Mouse (Mus musculus): ENCODE data around the gene Lrrc37a. TPM values are rescaled to one million over a fixed set of nuclear protein-coding genes. Genes with fewer than 3 reads are reported as not detected.
"Not testable (repeated sequence)": the region's sequence is repeated elsewhere in the genome, so short reads cannot be mapped to it uniquely, and the experiment has no call there.

Lrrc37a gene
- not detected in 2 replicates for polyA plus RNA-seq (2016; fragmentation: Nextera tagmentation; extraction: Ambion mirVana)

DNA sequence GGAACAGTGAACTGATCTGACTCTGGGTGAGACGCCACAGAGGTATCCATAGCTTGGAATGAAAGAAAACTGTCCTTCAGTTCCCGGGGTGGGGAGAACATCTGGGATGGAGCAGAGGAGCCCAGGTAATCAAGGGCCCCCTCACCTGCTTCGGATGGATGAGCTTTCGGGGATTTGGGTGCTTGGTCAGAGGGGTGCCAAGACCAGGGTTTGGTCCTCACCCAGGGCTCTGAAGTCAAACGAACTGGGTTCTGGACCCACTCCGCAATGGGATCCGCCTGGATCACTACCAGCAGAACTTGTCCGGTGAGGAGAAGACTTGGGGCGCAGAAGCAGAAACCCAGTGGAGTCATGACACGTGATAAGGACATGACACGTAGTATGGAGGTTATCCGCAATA is at the start of gene Lrrc37a:
Gene Lrrc37a (minus strand): TSS at position 101 of the 400 bp plus-strand sequence.
- no peaks in the 10 kb centered on the region for H3K4me1 ChIP-seq
- no peaks in the 10 kb centered on the region for H3K27me3 ChIP-seq
- no peak within 1 kb of the TSS for H3K4me3 ChIP-seq
- H3K4me2 ChIP-seq (replicated peaks) = no peak within 1 kb of the TSS
- 87% methylated on average over 12 of the region's 12 CpGs for WGBS
- no peak within 1 kb of the TSS for H3K9ac ChIP-seq (replicated peaks)
- no peaks in the 10 kb centered on the region for H3K9me3 ChIP-seq
- H3K36me3 ChIP-seq = no peaks in the 10 kb centered on the region
- H3K27ac ChIP-seq (replicated peaks) = no peak within 1 kb of the TSS
- no peak for ATAC-seq (ENCODE audit: low FRiP score, low read depth)

DNA sequence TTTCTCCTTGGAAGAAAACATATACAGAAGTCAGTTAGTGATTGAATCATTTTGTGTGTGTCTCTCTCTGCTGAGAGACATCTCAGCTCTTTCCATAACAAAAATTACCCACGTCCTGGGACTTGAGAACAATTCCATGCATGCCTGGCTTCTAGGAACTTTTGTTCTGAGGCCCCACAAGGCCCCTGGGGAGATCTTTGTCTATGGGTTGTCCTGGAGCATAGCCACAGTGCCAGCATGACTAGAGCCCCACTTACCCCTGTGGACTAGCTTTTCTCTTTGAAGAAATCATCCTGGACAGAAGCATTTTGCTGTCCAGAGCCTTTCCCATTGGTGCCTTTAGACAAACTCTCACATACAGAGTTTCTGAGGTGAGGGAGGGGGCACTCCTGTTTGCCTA is 30.6 kb upstream of the Lrrc37a start:
- H3K27ac ChIP-seq (replicated peaks); H3K9ac ChIP-seq (replicated peaks); H3K27me3 ChIP-seq; H3K36me3 ChIP-seq; H3K4me1 ChIP-seq; H3K4me3 ChIP-seq; H3K9me3 ChIP-seq; H3K4me2 ChIP-seq (replicated peaks); ATAC-seq (ENCODE audit: low FRiP score, low read depth): not testable (repeated sequence)
- WGBS = 34% methylated on average over 1 of the region's 1 CpGs

DNA sequence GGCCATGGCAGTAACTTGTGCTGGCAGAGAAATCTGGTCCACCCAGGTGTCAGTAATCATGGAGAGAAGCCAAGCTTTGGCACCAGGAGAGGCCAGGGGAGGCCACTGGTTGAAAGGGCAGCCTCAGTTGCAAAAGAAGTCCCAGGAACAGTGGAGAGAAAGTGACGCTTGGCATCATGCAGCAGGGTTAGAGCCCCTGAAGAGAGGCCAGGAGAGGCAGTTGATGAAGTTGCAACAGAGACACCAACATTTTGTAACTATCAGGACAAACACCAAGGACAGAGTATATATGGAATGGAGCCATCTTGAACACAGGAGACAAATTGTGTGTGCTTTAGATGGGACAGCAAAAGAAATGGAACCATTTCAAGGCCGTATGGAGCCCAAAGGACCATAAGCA is 7.7 kb upstream of the Lrrc37a start:
- H3K4me1 ChIP-seq = no peaks in the 10 kb centered on the region
- H3K27me3 ChIP-seq = no peaks in the 10 kb centered on the region
- H3K9ac ChIP-seq (replicated peaks) = no peak overlapping the region
- H3K27ac ChIP-seq (replicated peaks) = no peak overlapping the region
- WGBS = 73% methylated on average over 2 of the region's 2 CpGs
- H3K36me3 ChIP-seq = no peaks in the 10 kb centered on the region
- no peak for ATAC-seq (ENCODE audit: low FRiP score, low read depth)
- no peak overlapping the region for H3K4me3 ChIP-seq
- no peaks in the 10 kb centered on the region for H3K9me3 ChIP-seq
- H3K4me2 ChIP-seq (replicated peaks) = no peak overlapping the region

DNA sequence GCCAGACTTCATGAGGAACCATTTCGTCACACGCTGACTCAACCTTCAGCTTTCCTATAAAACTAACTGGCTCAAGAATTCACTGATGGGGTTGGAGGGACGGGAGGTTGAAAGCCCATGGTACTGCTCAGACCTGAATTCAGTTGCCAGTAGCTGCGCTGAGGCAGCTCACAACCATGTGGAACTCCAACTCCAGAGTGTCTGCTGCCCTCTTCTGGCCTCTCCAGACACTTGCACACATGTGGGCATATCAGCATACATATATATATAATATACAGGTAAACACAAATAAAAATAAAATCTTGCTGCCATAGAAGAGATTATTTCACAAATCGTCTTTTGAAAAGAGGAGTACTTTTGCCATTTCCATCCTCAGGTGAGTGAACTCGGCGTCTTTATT is 40.0 kb downstream of the Lrrc37a start:
- H3K36me3 ChIP-seq = no peaks in the 10 kb centered on the region
- no peak overlapping the region for H3K4me2 ChIP-seq (replicated peaks)
- no peaks in the 10 kb centered on the region for H3K27me3 ChIP-seq
- H3K4me3 ChIP-seq = no peak overlapping the region
- 68% methylated on average over 7 of the region's 7 CpGs for WGBS
- H3K9ac ChIP-seq (replicated peaks) = no peak overlapping the region
- no peaks in the 10 kb centered on the region for H3K4me1 ChIP-seq
- no peaks in the 10 kb centered on the region for H3K9me3 ChIP-seq
- no peak overlapping the region for H3K27ac ChIP-seq (replicated peaks)
- no peak for ATAC-seq (ENCODE audit: low FRiP score, low read depth)

DNA sequence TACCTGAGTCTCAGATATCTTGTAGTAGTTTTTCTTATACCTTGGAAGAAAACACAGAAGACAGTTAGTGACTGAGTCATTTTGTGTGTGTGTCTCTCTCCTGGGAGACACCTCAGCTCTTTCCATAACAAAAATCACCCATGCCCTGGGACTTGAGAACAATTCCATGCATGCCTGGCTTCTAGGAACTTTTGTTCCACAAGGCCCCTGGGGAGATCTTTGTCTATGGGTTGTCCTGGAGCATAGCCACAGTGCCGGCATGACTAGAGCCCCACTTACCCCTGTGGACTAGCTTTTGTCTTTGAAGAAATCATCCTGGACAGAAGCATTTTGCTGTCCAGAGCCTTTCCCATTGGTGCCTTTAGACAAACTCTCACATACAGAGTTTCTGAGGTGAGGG is 53.3 kb downstream of the Lrrc37a start:
- H3K4me2 ChIP-seq (replicated peaks); H3K4me3 ChIP-seq; H3K27me3 ChIP-seq; ATAC-seq (ENCODE audit: low FRiP score, low read depth); H3K27ac ChIP-seq (replicated peaks); H3K9me3 ChIP-seq; H3K4me1 ChIP-seq; H3K36me3 ChIP-seq; H3K9ac ChIP-seq (replicated peaks): not testable (repeated sequence)
- WGBS = 20% methylated on average over 1 of the region's 1 CpGs

DNA sequence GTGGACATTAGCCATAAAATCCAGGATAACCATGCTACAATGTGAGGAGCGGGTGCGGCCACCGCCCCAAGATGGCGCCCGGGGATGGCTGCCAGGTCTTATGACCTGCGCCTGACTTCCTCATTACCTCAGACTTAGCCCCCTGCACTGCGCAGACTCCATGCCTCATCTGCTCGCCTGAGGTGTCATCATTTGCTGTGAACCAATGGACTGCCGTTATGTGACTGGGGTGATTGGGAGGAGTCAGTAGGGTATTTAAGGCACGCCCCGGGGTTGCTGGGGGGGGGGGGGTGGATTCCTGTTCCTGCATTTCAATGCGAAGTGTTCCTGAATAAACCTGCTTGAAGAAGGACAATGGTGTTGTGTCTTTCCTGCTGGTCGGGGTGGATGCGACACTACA is 54.7 kb downstream of the Lrrc37a start:
- not testable (repeated sequence) for H3K9me3 ChIP-seq; H3K4me2 ChIP-seq (replicated peaks); H3K27me3 ChIP-seq; H3K4me3 ChIP-seq; ATAC-seq (ENCODE audit: low FRiP score, low read depth); H3K27ac ChIP-seq (replicated peaks); H3K4me1 ChIP-seq; H3K9ac ChIP-seq (replicated peaks); H3K36me3 ChIP-seq
- 94% methylated on average over 14 of the region's 14 CpGs for WGBS

DNA sequence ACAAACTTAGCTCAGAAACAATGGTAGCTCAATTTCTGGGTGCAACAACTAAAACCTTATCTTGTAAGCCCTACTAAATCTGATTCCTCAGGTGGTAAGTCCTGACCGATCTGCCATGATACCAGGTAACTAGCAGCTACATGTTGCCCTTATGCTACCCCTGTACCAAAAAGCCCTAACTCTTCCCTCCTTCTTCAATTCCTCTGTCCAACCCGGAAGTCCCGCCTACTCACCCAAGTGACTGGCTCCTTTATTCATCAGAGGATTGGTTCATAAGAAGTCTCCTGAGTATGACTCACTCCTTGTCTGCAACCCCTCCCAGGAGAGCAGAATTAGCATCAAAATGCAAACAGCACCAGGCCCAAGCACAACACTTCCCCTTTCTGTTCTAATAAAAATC is 60.7 kb downstream of the Lrrc37a start:
- WGBS = 96% methylated on average over 3 of the region's 3 CpGs
- no peaks in the 10 kb centered on the region for H3K27me3 ChIP-seq
- H3K9ac ChIP-seq (replicated peaks) = no peak overlapping the region
- H3K4me3 ChIP-seq = no peak overlapping the region
- no peak overlapping the region for H3K27ac ChIP-seq (replicated peaks)
- H3K36me3 ChIP-seq = no peaks in the 10 kb centered on the region
- no peaks in the 10 kb centered on the region for H3K9me3 ChIP-seq
- no peaks in the 10 kb centered on the region for H3K4me1 ChIP-seq
- no peak overlapping the region for H3K4me2 ChIP-seq (replicated peaks)
- ATAC-seq (ENCODE audit: low FRiP score, low read depth) = no peak

DNA sequence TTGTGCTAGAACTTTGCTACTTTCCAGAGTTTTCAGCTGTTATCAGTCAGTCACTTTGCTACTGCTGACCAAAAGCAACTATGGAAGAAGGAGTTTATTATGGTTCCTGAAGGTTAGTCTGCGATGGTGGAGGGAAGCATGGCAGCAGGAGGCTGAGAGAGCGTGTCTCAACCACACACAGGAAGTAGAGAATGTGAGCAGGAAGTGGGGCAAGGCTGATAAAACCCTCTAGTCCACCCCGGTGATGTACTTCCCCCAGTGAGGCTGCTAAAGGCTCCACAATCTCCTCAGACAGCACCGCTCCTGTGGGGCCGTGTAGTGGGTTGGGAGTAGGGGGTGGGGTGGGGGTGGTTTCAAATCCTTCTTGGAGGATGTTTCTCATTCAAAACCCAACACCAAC is 68.1 kb downstream of the Lrrc37a start:
- Histone ChIP-seq H3K4me2 (replicated peaks) (no peak overlapping the region), H3K27me3 (no peaks in the 10 kb centered on the region), H3K4me3 (no peak overlapping the region), H3K9ac (replicated peaks) (no peak overlapping the region), H3K36me3 (no peaks in the 10 kb centered on the region), H3K4me1 (no peaks in the 10 kb centered on the region), H3K27ac (replicated peaks) (no peak overlapping the region), H3K9me3 (no peaks in the 10 kb centered on the region)
- no peak for ATAC-seq (ENCODE audit: low FRiP score, low read depth)
- WGBS = 79% methylated on average over 5 of the region's 5 CpGs

DNA sequence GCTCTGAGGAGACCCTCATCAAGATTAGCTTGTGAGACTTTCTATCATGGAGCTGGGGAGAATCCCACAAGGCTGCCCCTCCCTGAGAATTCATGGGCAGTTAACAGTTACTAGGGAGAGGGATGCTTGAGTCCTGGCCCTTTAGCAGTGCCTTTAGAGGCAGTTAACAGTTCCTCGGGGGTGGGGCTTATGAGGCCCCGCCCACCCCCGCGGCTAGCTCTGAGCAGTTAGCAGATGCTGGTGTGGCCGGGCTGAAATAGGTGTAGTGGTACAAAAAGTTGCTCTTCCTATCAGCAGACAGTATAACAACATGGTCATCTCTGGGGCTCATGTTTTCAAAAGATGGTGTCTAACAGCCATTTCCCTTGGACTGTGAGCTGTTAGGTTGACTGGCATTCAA is 79.4 kb downstream of the Lrrc37a start:
- no peaks in the 10 kb centered on the region for H3K36me3 ChIP-seq
- H3K4me2 ChIP-seq (replicated peaks) = no peak overlapping the region
- WGBS = 46% methylated on average over 5 of the region's 5 CpGs
- no peaks in the 10 kb centered on the region for H3K27me3 ChIP-seq
- no peak overlapping the region for H3K9ac ChIP-seq (replicated peaks)
- no peak overlapping the region for H3K27ac ChIP-seq (replicated peaks)
- no peak for ATAC-seq (ENCODE audit: low FRiP score, low read depth)
- no peaks in the 10 kb centered on the region for H3K4me1 ChIP-seq
- no peaks in the 10 kb centered on the region for H3K9me3 ChIP-seq
- no peak overlapping the region for H3K4me3 ChIP-seq

DNA sequence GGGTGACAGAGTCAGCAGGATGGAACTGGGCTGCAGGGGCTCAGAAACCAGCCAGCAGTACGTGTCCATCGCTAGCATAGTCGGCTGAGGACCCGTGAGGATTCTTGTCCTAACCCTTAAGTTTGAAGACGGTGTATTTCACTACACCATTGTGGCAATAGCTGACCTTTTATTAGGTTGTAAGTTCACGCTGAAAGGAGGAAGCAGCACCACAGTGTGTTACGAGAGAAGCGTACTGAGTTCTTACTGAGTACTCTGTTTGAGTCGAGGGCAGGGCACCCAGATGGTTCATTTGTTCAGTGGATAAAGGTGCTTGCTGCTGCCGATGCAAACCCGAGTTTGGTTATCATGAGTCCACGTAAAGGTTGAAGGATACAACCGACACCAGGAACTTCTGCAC is 84.7 kb downstream of the Lrrc37a start:
- H3K9me3 ChIP-seq = no peaks in the 10 kb centered on the region
- no peak overlapping the region for H3K4me2 ChIP-seq (replicated peaks)
- no peak overlapping the region for H3K4me3 ChIP-seq
- no peak for ATAC-seq (ENCODE audit: low FRiP score, low read depth)
- H3K36me3 ChIP-seq = no peaks in the 10 kb centered on the region
- H3K9ac ChIP-seq (replicated peaks) = no peak overlapping the region
- H3K27me3 ChIP-seq = no peaks in the 10 kb centered on the region
- no peaks in the 10 kb centered on the region for H3K4me1 ChIP-seq
- WGBS = 87% methylated on average over 13 of the region's 13 CpGs
- no peak overlapping the region for H3K27ac ChIP-seq (replicated peaks)

DNA sequence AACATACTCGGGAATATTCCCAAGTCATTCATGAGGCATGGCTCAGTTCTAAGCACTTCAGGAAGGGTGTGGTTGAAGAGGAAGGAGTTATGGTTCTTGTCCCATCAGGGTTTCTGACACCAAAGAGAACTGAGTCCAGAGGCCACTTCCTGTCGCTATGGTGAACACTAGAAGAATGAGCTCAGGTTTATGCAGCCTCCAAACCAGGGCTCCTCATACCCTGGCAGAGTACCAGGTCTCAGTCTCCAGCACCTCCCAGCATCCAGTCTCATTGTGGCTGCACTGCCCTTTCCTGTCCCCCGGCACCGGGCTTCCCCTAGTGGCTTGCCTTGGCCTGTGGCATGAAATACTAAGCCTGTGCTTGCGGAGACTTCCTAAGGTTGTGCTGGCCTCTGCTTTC is 85.2 kb downstream of the Lrrc37a start:
- WGBS = 81% methylated on average over 5 of the region's 5 CpGs
- Histone ChIP-seq H3K9ac (replicated peaks) (no peak overlapping the region), H3K36me3 (no peaks in the 10 kb centered on the region), H3K9me3 (no peaks in the 10 kb centered on the region), H3K4me2 (replicated peaks) (no peak overlapping the region), H3K27ac (replicated peaks) (no peak overlapping the region), H3K27me3 (no peaks in the 10 kb centered on the region), H3K4me1 (no peaks in the 10 kb centered on the region), H3K4me3 (no peak overlapping the region)
- ATAC-seq (ENCODE audit: low FRiP score, low read depth) = no peak

DNA sequence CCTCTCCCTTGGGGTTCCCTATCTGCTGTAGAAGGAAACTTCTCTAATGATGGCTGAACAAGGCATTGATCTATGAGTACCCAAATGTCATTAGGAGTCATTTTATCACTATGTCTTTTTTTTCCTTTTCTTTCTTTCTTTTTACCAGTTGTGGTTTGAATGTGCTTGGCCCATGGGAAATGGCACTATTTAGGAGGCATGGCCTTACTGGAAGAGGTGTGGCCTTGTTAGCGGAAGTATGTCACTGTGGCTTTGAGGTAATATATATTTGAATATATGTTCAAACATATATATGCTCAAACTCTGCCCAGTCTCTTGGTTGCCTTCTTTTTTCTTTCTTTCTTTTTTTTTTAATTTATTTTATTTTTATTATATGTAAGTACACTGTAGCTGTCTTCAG is 90.9 kb downstream of the Lrrc37a start:
- no peak overlapping the region for H3K27ac ChIP-seq (replicated peaks)
- ATAC-seq (ENCODE audit: low FRiP score, low read depth) = no peak
- H3K4me3 ChIP-seq = no peak overlapping the region
- H3K9me3 ChIP-seq = no peaks in the 10 kb centered on the region
- peaks cover 3% of the 10 kb centered on the region; the same call in 1 of the 2 replicates for H3K36me3 ChIP-seq
- H3K9ac ChIP-seq (replicated peaks) = no peak overlapping the region
- 83% methylated on average over 1 of the region's 1 CpGs for WGBS
- peaks cover 22% of the 10 kb centered on the region for H3K4me1 ChIP-seq
- no peaks in the 10 kb centered on the region for H3K27me3 ChIP-seq
- H3K4me2 ChIP-seq (replicated peaks) = peak overlapping the region; percentile 89; the same call in 1 of the 2 replicates

DNA sequence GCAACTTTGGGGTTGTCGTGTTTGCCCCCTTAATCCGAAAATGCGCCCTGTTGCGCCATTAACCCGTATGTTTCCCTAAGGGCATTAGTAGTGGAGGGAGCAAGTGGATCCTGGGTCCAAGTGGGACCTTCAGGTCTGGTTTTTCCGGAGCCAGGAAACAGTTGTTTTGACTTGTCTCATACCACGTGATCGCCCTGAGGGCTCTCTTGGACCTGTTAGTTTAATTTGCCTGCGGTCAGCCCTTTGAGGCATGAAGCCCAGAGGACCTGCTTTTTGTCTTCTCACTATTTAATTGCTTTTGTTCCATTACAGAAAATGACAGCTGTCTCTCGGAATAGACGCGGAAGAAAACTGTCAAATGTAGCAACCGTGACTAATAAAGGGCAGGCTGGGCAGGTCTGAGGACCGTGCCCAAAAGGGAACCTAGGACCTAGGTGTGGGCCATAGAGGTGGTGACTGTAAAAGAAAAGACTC is 91.4 kb downstream of the Lrrc37a start:
- peak overlapping the region; percentile 54; the same call in 1 of the 2 replicates for H3K27ac ChIP-seq (replicated peaks)
- no peaks in the 10 kb centered on the region for H3K9me3 ChIP-seq
- peaks cover 3% of the 10 kb centered on the region; the same call in 1 of the 2 replicates for H3K36me3 ChIP-seq
- H3K27me3 ChIP-seq = no peaks in the 10 kb centered on the region
- H3K9ac ChIP-seq (replicated peaks) = peak overlapping the region; percentile 56
- 5% methylated on average over 14 of the region's 14 CpGs for WGBS
- H3K4me1 ChIP-seq = peaks cover 22% of the 10 kb centered on the region
- peak overlapping the region; percentile 89 for H3K4me2 ChIP-seq (replicated peaks)
- ATAC-seq (ENCODE audit: low FRiP score, low read depth) = peak; percentile 53
- H3K4me3 ChIP-seq = peak overlapping the region; percentile 85

Measured in midbrain, embryonic 12.5 days (tissue).